Mouse (Mus musculus): ENCODE measurements at regions not wholly inside any gene's neighbourhood (a gene's known extent, or its start where the extent isn't known, plus 50 kb on each side); places are given as distances from the start of the nearest gene placed in this dataset.

DNA sequence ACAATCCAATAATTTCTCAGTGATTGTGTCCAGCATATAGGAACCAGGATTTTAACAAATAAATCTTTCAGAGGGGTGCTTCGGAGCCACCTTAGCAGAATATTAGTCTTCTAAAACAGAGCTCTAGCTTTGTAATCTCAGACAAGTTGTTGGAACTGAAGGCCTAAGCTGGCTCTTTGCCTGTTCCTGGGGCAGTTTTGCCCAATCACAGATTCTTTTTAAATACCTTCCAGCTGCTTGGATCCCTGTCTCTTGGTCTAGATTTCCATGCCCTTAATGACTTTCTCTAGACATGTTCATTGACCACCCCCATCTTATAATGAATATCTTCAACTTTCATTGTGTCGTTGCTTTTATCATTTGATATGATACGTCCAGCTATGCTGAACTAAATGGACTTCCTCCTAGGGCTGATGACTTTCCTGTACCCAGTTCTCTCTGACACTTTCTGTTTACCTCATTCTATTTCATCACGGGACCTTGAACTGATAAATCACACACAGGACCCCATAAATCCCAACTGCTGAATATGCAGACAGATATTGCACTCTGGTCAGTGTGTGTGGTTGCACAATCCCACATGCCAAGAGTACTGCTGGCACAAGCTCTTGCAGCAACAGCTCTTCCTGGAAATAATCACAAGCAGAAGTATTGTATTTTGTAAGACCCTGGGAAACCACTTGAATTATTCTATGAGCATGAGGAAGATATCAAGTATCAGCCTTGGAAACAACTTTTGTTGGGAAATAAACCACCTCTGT is 440.4 kb downstream of the Slc22a22 start:
- WGBS = 94% methylated on average over 4 of the region's 4 CpGs
- Histone ChIP-seq H3K27me3 (no peaks in the 10 kb centered on the region), H3K9me3 (no peaks in the 10 kb centered on the region), H3K9ac (replicated peaks) (no peak overlapping the region), H3K4me2 (replicated peaks) (no peak overlapping the region), H3K4me1 (no peaks in the 10 kb centered on the region), H3K36me3 (no peaks in the 10 kb centered on the region), H3K27ac (replicated peaks) (no peak overlapping the region), H3K4me3 (no peak overlapping the region)
- no peak for ATAC-seq (replicated peaks)

DNA sequence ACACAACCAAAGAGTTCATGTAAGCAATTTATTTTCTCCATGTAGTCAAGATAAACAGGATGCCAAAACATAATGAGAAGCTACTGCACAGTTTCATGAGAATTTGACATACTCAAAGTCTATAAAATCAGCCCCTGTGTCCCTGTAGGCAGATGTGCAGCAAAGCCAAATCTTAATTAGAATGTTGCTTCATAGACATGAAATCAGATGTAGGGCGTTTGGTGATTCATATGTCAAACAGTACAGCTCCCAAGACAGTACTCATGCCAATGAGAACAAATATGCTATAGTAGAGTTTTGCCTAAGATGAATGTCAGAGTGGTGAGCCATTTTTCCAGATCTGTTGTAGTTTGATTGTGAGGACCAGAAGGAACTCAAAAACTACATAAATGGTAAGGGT is 444.4 kb downstream of the Slc22a22 start:
- no peak overlapping the region for H3K4me2 ChIP-seq (replicated peaks)
- H3K9ac ChIP-seq (replicated peaks) = no peak overlapping the region
- H3K27me3 ChIP-seq = no peaks in the 10 kb centered on the region
- 84% methylated on average over 1 of the region's 1 CpGs for WGBS
- H3K4me1 ChIP-seq = no peaks in the 10 kb centered on the region
- no peak overlapping the region for H3K27ac ChIP-seq (replicated peaks)
- H3K9me3 ChIP-seq = no peaks in the 10 kb centered on the region
- no peaks in the 10 kb centered on the region for H3K36me3 ChIP-seq
- H3K4me3 ChIP-seq = no peak overlapping the region
- ATAC-seq (replicated peaks) = no peak

Data from forebrain, embryonic 15.5 days (tissue).